Mouse (Mus musculus) thymus, adult 18-20 months (tissue): ENCODE data around the gene Mrps26.
"Not testable (repeated sequence)": the region's sequence is repeated elsewhere in the genome, so short reads cannot be mapped to it uniquely, and the experiment has no call there.

Experiments used
- DNase-seq, 2 experiments: peaks; one replicate each; pipeline ENCODE4 v3.0.0; 2022; ENCODE audit warnings: mixed read lengths in 2 of 2

Gene Mrps26

DNA sequence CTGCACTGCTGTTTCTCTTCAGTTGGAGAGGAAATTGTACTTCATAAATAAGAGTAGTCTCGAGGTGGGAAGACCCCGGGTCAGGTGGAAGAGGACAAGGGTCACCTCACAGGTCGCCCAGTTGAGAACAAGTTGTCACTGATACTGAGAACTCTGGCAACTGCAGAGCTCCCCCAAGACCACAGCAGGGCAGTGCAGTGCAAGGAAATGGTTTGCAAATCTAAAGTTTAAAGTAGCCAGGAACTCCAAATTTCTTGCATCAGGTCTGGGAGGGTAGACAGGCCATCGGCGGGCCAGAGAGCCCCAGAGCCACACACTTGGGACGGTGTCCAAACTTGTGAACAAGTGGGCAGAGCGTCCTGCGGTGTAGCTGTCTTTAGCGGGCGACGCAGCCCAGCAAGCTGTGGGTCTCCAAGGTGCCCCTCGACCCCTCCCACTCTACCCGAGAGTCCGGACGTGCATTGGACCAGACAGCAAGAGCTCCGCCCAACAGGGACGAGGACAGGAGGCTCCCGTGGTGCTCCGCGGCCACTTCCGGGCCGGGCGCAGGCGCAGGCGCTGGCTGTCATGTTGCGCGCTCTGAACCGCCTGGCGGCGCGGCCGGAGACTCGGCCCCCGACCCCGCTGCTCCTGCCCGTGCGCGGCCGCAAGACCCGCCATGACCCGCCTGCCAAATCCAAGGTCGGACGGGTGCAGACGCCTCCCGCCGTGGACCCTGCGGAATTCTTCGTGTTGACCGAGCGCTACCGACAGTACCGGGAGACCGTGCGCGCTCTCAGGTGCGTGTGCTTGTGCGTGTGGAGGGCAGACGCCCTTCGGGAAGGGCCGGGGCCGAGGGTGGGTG lies at the start of gene Mrps26:
Gene Mrps26 (plus strand): TSS at position 531 of the 844 bp plus-strand sequence.
- DNase-seq, result peak; percentile 89 to 91

GRCm38 (mm10) chr2:130513907-130514306 lies 49.6 kb upstream of the Mrps26 start:
- DNase-seq, result no peak

DNA sequence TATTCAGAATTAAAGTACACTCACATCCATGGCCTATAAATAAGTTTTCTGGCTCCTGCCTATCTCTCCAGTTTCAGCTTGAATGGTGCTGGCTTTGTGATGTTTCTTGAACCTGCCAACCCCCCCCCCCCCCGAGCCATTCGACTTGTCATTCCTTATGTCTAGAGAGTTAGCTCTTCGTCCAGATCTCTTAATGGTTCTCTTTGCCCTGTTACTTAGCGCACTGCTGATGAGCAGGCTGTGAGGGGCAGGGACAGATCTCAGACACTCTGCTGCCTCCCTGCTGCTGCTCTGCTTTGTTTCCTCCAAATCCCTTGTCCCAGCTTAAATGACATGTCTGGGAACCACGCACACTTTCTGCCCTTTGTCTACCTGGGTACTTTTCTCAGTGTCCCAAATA lies 47.8 kb upstream of the Mrps26 start:
- DNase-seq, result no peak

DNA sequence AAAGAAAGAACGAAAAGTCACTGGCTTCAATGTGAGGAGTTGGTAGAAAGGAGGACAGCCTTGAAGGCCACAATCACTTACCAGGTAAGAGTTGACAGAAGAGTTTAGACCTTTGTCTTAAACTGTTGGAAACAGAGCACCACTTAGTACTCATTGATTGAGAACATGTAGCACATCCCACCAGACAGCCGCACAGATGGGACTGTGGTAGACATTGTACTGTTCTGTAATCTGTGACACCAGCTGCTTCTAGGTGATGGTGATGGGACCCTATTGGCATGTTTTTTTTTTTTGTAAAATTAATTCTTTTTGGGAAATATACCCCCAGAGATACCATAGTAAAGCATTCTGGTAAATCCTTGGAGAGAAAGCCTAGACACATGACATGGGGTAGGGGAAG lies 41.6 kb upstream of the Mrps26 start:
- no peak for DNase-seq

DNA sequence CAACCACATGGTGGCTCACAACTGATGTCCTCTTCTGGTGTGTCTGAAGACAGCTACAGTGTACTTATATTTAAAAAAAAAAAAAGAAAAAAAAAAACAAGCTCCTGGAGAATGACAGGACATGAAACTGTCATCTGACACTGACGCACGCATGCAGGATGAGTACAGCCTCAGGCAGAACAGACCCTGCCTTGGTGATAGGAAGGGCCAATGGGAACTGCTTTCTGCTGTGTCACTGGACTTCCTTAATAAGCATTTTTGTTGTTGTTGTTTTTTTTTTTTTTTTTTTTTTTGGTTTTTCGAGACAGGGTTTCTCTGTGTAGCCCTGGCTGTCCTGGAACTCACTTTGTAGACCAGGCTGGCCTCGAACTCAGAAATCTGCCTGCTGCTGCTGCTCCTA lies 38.1 kb upstream of the Mrps26 start:
- not testable (repeated sequence) for DNase-seq

- DNase-seq, result no peak
These were observed 35.1 kb upstream of the Mrps26 start for GRCm38 (mm10) chr2:130528457-130528856.

DNA sequence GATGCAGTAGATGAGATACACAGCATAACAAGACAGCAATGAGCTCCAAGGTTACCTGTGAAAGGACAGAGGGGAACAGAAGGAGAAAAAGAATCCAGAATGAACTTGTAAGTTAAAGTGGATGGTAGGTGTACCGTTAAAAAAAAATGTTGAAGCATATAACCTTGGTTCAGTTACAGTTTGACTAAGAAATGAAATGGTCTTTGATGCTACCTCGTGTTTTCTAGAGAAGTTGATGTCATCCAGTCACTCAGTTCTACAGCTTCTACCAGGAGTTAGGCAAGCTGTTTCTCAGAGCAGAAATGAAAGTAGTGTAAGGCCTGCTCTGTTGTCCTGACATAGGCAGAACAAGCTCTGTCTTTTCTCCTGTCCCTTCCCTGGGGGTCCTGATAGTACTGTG lies 34.3 kb upstream of the Mrps26 start:
- no peak for DNase-seq

GRCm38 (mm10) chr2:130529925-130530324 lies 33.6 kb upstream of the Mrps26 start:
- DNase-seq, result no peak

GRCm38 (mm10) chr2:130532201-130532600 lies 31.3 kb upstream of the Mrps26 start:
- DNase-seq, result peak in 1 of 2 experiments; percentile 38

- DNase-seq, result no peak
These were observed 28.5 kb upstream of the Mrps26 start for GRCm38 (mm10) chr2:130535017-130535416.

DNA sequence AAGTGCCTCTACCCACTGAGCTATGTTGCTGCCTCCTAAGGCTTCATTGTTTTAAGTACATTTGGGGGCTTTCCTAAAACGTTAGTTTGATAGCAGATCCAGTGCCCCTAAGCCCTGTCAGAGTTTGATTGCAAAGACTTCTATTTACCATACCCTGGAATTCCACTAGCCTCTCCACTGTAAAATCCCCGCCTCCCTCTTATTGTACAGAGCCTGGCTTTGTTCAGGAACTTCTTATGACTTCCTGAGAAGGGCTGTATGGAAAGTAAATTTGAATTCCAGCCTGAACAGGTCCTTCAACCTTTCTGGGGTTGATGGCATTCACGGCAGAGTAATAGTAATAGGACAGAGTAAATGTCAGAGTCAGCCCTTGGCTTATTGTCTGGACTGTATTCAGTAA lies 26.7 kb upstream of the Mrps26 start:
- DNase-seq, result no peak

DNA sequence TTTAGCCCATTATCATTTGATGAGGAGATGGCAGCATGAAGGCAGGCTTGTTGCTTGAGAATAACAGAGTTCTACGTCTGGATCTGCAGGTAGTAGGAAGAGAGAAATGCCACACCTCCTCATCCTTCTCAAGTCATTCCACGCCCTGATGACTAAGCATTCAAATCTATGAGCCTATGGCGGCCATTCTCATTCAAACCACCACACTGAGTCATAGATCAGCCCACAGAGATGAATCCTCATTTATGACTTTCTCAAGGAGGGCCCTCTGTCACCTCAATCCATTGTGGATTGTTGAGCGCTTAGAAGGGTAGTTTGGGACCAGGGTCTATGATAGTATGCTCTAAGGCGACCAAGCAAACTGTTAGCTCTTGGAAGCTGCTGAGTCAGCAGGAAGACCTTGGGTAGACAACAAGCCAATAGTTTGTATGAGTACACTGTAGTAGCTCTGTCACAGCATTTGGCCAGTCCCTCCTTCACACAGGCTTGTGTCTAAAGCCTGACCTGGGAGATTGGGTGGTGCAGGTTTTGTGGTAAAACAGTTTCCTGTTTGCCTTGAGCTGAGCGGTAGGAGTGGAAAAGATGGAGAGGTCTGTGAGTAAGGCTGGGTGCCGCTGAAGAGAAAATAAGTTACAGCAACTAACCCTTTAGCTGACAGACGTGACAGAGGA lies 24.5 kb upstream of the Mrps26 start:
- peak in 1 of 2 experiments; percentile 50 for DNase-seq

- peak; percentile 58 to 74 for DNase-seq
These were observed 23.3 kb upstream of the Mrps26 start for GRCm38 (mm10) chr2:130540266-130540665.

DNA sequence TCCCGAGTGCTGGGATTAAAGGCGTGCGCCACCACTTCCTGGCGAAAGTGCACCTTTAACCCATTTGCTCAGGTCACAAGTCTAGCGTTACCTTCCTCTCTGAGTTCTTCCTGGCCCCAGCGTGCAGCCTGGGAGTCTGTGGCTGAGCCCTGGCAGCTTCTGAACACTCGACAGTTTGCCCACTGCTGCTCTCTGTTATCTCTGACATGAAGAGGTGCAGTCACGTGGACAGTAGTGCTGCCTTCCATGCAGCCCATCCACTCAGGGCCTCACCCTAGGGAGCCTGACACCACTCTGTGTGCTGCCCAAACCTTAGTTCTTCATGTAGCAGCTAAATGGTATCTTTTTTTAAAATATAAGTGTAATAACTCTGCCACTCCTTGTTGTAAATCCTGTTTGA lies 16.6 kb upstream of the Mrps26 start:
- no peak for DNase-seq

DNA sequence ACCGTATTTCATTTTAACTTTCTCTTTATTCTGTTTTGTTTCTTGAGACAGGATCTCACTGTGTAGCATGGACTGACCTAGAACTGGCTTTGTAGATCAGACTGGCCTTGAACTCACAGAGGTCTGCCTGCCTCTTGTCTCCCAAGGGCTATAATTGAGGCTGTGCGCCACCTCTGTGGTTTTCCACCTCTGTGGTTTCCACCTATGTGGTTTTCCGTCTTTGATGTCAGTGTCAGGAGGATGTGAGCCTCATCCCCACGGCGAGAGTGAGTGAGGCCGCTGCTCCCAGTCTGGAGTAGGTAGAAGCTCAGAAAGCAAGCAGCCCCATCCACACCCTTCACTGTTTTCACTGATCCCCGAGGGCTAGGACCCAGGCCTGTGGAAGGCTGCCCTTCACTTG lies 8.7 kb upstream of the Mrps26 start:
- DNase-seq, result no peak

GRCm38 (mm10) chr2:130556292-130556691 lies 7.2 kb upstream of the Mrps26 start:
- DNase-seq, result no peak

DNA sequence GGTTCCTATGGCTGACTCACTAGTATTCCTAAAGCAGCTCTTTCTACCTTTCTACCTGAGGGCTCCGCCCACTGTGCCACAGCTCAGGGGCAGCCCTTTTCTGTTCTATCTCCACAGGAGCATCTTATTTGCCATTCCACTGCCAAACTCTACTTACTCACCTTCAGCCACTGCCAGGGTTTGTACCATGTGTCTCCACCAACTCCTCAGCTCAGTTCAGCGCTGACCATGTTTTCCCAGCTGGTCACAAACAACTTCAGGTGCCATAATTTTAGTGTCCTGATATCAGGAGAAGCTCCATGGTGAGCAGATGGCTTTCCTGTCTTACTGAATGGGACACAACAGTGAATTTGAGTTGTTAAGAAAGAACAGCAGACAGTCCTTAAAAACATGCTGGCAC lies 6.1 kb upstream of the Mrps26 start:
- no peak for DNase-seq

DNA sequence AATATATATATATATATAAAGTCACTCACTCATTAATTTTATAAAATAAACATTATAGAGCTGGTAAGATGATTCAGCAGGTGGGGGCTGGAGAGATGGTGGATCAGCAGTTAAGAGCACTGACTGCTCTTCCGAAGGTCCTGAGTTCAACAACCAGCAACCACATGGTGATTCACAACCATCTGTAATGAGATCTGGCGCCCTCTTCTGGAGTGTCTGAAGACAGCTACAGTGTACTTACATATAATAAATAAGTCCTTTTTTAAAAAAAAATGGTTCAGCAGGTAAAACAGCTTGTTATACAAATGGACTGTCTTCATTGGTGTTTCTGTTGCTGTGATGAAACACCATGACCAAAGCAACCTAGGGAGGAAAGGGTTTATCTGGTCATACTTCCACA lies 5.5 kb upstream of the Mrps26 start:
- no peak for DNase-seq

DNA sequence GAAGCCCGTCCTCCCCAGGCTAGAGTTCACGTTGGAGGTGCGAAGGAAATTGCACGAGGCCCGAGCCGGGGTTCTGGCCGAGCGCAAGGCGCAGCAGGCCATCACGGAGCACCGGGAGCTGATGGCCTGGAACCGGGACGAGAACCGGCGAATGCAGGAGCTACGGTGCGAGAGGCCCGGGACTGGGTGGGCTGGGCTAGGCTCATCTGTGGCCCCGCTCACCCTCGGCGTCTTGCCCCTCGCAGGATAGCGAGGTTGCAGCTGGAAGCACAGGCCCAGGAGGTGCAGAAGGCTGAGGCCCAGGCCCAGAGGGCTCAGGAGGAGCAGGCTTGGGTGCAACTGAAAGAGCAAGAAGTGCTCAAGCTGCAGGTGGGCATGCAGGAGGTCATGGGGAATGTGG lies 521 bp downstream of the Mrps26 start:
- DNase-seq, result peak; percentile 25 to 26

DNA sequence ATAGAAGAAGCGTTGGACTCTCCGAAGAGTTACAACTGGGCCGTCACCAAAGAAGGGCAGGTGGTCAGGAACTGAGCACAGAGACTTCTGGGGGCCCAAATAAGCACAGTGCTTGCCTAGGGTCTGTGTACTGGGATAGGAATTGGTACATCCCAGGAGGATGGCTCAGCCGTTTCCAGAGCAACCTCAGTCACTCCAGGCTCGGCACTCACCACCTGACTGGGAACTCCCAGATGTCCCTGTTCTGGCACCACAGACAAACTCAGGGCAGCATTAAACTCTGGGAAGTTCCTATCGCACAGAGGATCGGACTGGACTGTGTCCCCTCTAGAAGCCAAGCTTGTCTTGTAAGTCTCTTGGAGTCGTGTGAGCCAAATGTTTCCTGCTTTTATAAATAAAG lies 1.4 kb downstream of the Mrps26 start:
- DNase-seq, result no peak

DNA sequence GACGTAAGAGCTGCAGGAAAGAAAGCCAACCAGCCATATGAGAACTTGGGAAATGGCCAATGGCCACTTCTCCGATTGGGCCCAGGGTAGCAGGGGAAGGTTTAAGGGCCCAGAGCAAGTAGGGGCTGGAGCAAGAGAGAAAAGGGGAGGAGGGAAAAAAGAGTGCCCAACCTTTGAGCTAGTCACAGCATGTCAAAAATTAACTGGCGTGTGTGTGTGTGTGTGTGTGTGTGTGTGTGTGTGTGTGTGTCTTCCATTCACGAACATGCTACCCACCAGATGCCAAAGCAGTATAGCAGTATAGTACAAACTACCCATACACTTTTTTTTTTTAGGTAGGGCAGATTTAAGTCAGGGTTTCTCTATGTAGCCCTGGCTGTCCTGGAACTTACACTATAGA lies 5.4 kb downstream of the Mrps26 start:
- no peak for DNase-seq

GRCm38 (mm10) chr2:130569926-130570325 lies 6.4 kb downstream of the Mrps26 start:
- no peak for DNase-seq

DNA sequence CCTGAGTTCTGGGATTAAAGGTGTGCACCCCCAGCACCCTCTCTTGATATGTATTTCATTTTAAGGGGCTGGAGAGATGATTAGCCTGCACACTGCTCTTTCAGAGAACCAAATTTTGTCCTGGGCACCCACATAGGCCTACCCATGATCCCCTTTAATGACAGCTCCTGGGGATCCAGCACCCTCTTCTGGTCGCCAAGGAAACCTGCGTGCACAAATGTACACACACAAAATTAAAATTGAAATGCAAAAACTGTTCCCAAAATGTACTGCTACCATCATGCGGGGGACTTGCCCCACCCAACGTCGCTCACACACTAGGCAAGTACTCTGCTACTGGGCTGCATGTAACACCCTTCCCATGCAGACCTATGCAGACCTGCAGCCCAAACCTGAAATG lies 11.4 kb downstream of the Mrps26 start:
- no peak for DNase-seq

GRCm38 (mm10) chr2:130575873-130576272 lies 12.3 kb downstream of the Mrps26 start, which contains the start of gene Oxt:
Oxt (plus strand) TSS chr2:130576173.
- DNase-seq, result no peak
